Mouse (Mus musculus) small intestine, adult 2 months (tissue): ENCODE measurements around the gene Arpc1a. TPM values are rescaled to one million over a fixed set of nuclear protein-coding genes. Genes with fewer than 3 reads are reported as not detected.
"Not testable (repeated sequence)": the region's sequence is repeated elsewhere in the genome, so short reads cannot be mapped to it uniquely, and the experiment has no call there.

Experiments used
- H3K27ac ChIP-seq: fragments of 200-500 bp; 2 replicates; pipeline ENCODE4 v1.5.1; 2012; ENCODE audit warnings: low read depth, low read length, control low read depth, inconsistent platforms; ENCODE audit not compliant: insufficient read depth
- H3K27me3 ChIP-seq: fragments of 200-500 bp; 2 replicates; pipeline ENCODE4 v1.6.1; 2012; ENCODE audit warnings: mild to moderate bottlenecking, moderate library complexity, low read length, inconsistent platforms; ENCODE audit not compliant: control insufficient read depth, insufficient read depth
- H3K36me3 ChIP-seq: fragments of 200-500 bp; 2 replicates; pipeline ENCODE4 v1.6.1; 2012; ENCODE audit warnings: mild to moderate bottlenecking, low read length, control low read depth, inconsistent platforms; ENCODE audit not compliant: control insufficient read depth, insufficient read depth
- H3K4me1 ChIP-seq: fragments of 200-500 bp; 2 replicates; pipeline ENCODE4 v1.6.1; 2012; ENCODE audit warnings: low read length, inconsistent platforms, mixed read lengths; ENCODE audit not compliant: control insufficient read depth, insufficient read depth, insufficient read length
- H3K4me3 ChIP-seq: fragments of 200-500 bp; 2 replicates; pipeline ENCODE4 v1.5.1; 2012; ENCODE audit warnings: low read depth, mild to moderate bottlenecking, control low read depth, inconsistent platforms, low read length, moderate library complexity
- CTCF ChIP-seq: fragments of 200-500 bp; IDR thresholded peaks from 2 replicates; pipeline ENCODE4 v1.5.1; 2012; ENCODE audit warnings: low read depth, mild to moderate bottlenecking, control low read depth, inconsistent platforms, low read length, moderate library complexity, mixed read lengths; ENCODE audit not compliant: insufficient replicate concordance, insufficient read length; ENCODE audit errors: extremely low read depth
- POLR2A ChIP-seq: fragments of 200-500 bp; IDR thresholded peaks from 2 replicates; pipeline ENCODE4 v1.6.1; 2012; ENCODE audit warnings: low read depth, mild to moderate bottlenecking, control low read depth, inconsistent platforms, low read length, moderate library complexity
- WGBS: fragments of 180-500 bp; shearing (Covaris S2); methylation state at CpG from one replicate; pipeline ENCODE4 v1.1.7; 2018; 5-methylcytosine and 5-hydroxymethylcytosine counted together
- polyA plus RNA-seq: library from polyadenylated mRNA; depleted of rRNA; stranded (reverse); fragments of >200 nt; gene quantifications from 2 replicates; pipeline ENCODE4 v1.2.3, GENCODE M21; 2012; rRNA removed

Arpc1a gene
- polyA plus RNA-seq = 59.7 and 105 TPM in 2 replicates

- Histone ChIP-seq H3K27me3 (no peaks in the 10 kb centered on the region), H3K27ac (peak within 1 kb of the TSS; percentile 73), H3K4me3 (peak within 1 kb of the TSS; percentile 94), H3K36me3 (peaks cover 3% of the 10 kb centered on the region; the same call in 1 of the 2 replicates), H3K4me1 (peaks cover 4% of the 10 kb centered on the region)
- peak; percentile 94 for TF ChIP-seq POLR2A
- TF ChIP-seq CTCF = no peak
- WGBS = under 1% methylated on average over 54 of the region's 54 CpGs
These were observed at the start of gene Arpc1a, which contains the start of gene Kpna7 for GRCm38 (mm10) chr5:145083632-145084451. Gene Arpc1a, plus strand, starts transcription at chr5:145083830. Gene Kpna7, minus strand, starts transcription at chr5:145084030.

- H3K27me3 ChIP-seq = no peaks in the 10 kb centered on the region
- no peak overlapping the region for H3K4me3 ChIP-seq
- no peak overlapping the region for H3K27ac ChIP-seq
- no peaks in the 10 kb centered on the region for H3K4me1 ChIP-seq
- TF ChIP-seq POLR2A = no peak
- peak; percentile 24; the same call in 1 of the 2 replicates for TF ChIP-seq CTCF
- H3K36me3 ChIP-seq = no peaks in the 10 kb centered on the region
- 48% methylated on average over 4 of the region's 4 CpGs for WGBS
These were observed 42.0 kb upstream of the Arpc1a start for GRCm38 (mm10) chr5:145041628-145042027.

GRCm38 (mm10) chr5:145042690-145043089 lies 40.9 kb upstream of the Arpc1a start, which contains the start of gene 1700018F24Rik:
Gene 1700018F24Rik, plus strand, starts transcription at chr5:145042990.
- 45% methylated on average over 3 of the region's 3 CpGs for WGBS
- not testable (repeated sequence) for H3K36me3 ChIP-seq, H3K27me3 ChIP-seq, H3K27ac ChIP-seq, H3K4me3 ChIP-seq, H3K4me1 ChIP-seq

- WGBS = 53% methylated on average over 3 of the region's 3 CpGs
- not testable (repeated sequence) for H3K27me3 ChIP-seq, H3K4me3 ChIP-seq, H3K36me3 ChIP-seq, H3K4me1 ChIP-seq, H3K27ac ChIP-seq
These were observed 29.4 kb upstream of the Arpc1a start for GRCm38 (mm10) chr5:145054187-145054586.

GRCm38 (mm10) chr5:145057907-145058306 lies 25.7 kb upstream of the Arpc1a start:
- H3K4me3 ChIP-seq = no peak overlapping the region
- TF ChIP-seq CTCF (no peak), POLR2A (no peak)
- no peaks in the 10 kb centered on the region for H3K27me3 ChIP-seq
- no peaks in the 10 kb centered on the region for H3K36me3 ChIP-seq
- no peaks in the 10 kb centered on the region for H3K4me1 ChIP-seq
- 77% methylated on average over 8 of the region's 8 CpGs for WGBS
- H3K27ac ChIP-seq = no peak overlapping the region

- WGBS = 91% methylated on average over 7 of the region's 7 CpGs
These were observed 24.9 kb upstream of the Arpc1a start for GRCm38 (mm10) chr5:145058722-145059121.

GRCm38 (mm10) chr5:145059524-145059923 lies 24.1 kb upstream of the Arpc1a start:
- Histone ChIP-seq H3K27me3 (no peaks in the 10 kb centered on the region), H3K4me3 (no peak overlapping the region), H3K27ac (no peak overlapping the region), H3K36me3 (no peaks in the 10 kb centered on the region), H3K4me1 (no peaks in the 10 kb centered on the region)
- WGBS = 60% methylated on average over 2 of the region's 2 CpGs
- TF ChIP-seq POLR2A (no peak), CTCF (no peak)

More at GRCm38 (mm10) chr5:145058722-145059121, 24.9 kb upstream of the Arpc1a start:
- H3K27ac ChIP-seq = no peak overlapping the region
- H3K4me1 ChIP-seq = no peaks in the 10 kb centered on the region
- H3K36me3 ChIP-seq = no peaks in the 10 kb centered on the region
- no peaks in the 10 kb centered on the region for H3K27me3 ChIP-seq
- no peak for TF ChIP-seq POLR2A
- TF ChIP-seq CTCF = no peak
- no peak overlapping the region for H3K4me3 ChIP-seq
